Mouse (Mus musculus) lung, embryonic 16.5 days (tissue): ENCODE results near the gene P2rx7. TPM values are rescaled to one million over a fixed set of nuclear protein-coding genes. Genes with fewer than 3 reads are reported as not detected.

Experiments
- ATAC-seq: fragments of 200-750 bp; cut with Nextera tagmentation; 2 replicates; pipeline ENCODE4 v1.8.0; 2017; ENCODE audit warnings: low read depth, mild to moderate bottlenecking, moderate library complexity
- H3K27ac ChIP-seq: fragments of 300-500 bp; sonication (generic); 2 replicates; pipeline ENCODE4 v1.5.1; 2014; ENCODE audit warnings: mild to moderate bottlenecking, control low read depth, low read length
- H3K27me3 ChIP-seq: fragments of 300-500 bp; sonication (generic); 2 replicates; pipeline ENCODE4 v1.6.1; 2014; ENCODE audit warnings: low read depth, low read length, mixed read lengths; ENCODE audit not compliant: control insufficient read depth, insufficient read depth
- H3K36me3 ChIP-seq: fragments of 300-500 bp; sonication (generic); 2 replicates; pipeline ENCODE4 v1.6.1; 2014; ENCODE audit warnings: low read length; ENCODE audit not compliant: control insufficient read depth, insufficient read depth
- H3K4me1 ChIP-seq: fragments of 300-500 bp; sonication (generic); replicated peaks from 2 replicates; pipeline ENCODE4 v1.6.1; 2014; ENCODE audit warnings: low read length, mixed read lengths; ENCODE audit not compliant: control insufficient read depth, insufficient read depth
- H3K4me2 ChIP-seq: fragments of 300-500 bp; sonication (generic); 2 replicates; pipeline ENCODE4 v1.6.1; 2014; ENCODE audit warnings: low read depth, low read length, control low read depth
- H3K4me3 ChIP-seq: fragments of 300-500 bp; sonication (generic); 2 replicates; pipeline ENCODE4 v1.5.1; 2014; ENCODE audit warnings: mild to moderate bottlenecking, low read length, control low read depth
- H3K9ac ChIP-seq: fragments of 300-500 bp; sonication (generic); 2 replicates; pipeline ENCODE4 v1.6.1; 2014; ENCODE audit warnings: low read length, control low read depth
- H3K9me3 ChIP-seq: fragments of 300-500 bp; sonication (generic); 2 replicates; pipeline ENCODE4 v1.6.1; 2016; ENCODE audit warnings: low read length; ENCODE audit not compliant: control insufficient read depth
- WGBS: fragments of 180-500 bp; shearing (Covaris S2); extraction: QIAGEN DNeasy Blood & Tissue Kit; methylation state at CpG from one replicate; pipeline ENCODE4 v1.1.7; 2014; 5-methylcytosine and 5-hydroxymethylcytosine counted together
- polyA plus RNA-seq: library from polyadenylated mRNA; unstranded; fragments of >200 nt; fragmentation: Nextera tagmentation; extraction: Ambion mirVana; gene quantifications from 2 replicates; pipeline ENCODE4 v1.2.1, GENCODE M21; 2015

Gene P2rx7
- polyA plus RNA-seq, 1 experiment from 2014 or later: 4.2 TPM

DNA sequence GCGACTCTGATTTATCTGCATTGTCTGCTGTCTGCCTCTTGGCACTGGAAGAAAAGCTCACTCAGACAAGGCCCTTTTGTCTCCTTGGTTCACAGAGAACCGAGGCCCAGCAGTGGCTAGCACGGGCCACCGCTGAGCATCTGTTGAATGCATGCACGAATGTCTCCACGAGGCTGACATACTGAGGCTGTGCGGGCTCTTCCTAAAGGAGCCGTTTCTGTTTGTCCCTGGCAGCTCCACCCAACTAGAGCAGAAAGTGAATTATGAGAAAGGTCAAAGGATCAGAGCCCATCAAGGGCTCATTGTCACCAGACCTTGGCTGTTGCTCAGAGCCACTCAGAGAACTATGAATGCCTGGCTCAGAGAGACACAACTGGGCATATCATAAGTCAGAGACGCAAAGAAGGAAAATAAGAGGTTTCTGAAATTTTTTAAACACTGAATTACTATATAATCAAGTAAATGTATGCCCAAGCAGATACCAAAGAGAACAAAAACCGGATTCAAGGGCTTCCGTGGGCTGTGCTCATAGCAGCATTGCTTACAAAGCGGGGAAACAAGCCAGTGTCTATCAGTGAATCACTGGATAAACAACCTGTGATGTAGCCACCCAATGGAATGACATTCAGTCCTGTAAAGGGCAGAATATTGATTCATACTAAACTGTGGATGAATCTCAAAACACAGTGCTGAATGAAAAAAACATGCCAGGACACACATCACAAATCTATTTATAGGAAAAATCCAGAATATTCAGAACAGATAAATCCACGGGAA is 49.9 kb downstream of the P2rx7 start:
- Histone ChIP-seq H3K4me3 (no peak overlapping the region), H3K27me3 (no peaks in the 10 kb centered on the region), H3K4me1 (peaks cover under 1% of the 10 kb centered on the region), H3K9ac (no peak overlapping the region), H3K4me2 (no peak overlapping the region), H3K9me3 (no peaks in the 10 kb centered on the region), H3K27ac (no peak overlapping the region), H3K36me3 (no peaks in the 10 kb centered on the region)
- WGBS: 31% methylated on average over 13 of the region's 13 CpGs
- ATAC-seq: no peak

DNA sequence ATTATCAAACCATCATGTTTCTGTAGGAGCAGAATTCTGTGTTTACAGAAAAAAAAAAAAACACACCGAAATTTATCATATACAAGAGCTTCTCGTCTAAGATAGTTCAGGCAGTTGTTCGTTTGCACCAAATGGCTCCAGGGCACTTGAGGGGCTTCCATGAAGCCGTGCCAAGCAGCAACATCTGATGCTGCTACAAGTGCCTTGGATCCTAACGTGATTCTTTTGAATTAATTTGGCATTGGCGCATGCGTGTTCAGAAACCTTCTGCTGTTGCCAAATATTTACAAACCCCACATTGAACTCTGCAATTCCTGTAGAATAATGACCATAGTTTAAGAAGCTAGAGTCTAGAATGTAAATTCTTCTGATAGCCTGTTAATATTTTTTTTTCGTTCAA is 51.8 kb downstream of the P2rx7 start:
- no peak overlapping the region for H3K4me2 ChIP-seq
- H3K9me3 ChIP-seq: no peaks in the 10 kb centered on the region
- WGBS: 43% methylated on average over 8 of the region's 8 CpGs
- H3K9ac ChIP-seq: no peak overlapping the region
- no peak overlapping the region for H3K4me3 ChIP-seq
- no peak overlapping the region for H3K27ac ChIP-seq
- H3K27me3 ChIP-seq: no peaks in the 10 kb centered on the region
- no peaks in the 10 kb centered on the region for H3K36me3 ChIP-seq
- H3K4me1 ChIP-seq: peaks cover 2% of the 10 kb centered on the region
- ATAC-seq: no peak

GRCm38 (mm10) chr5:122698041-122698700 is 54.5 kb downstream of the P2rx7 start:
- Histone ChIP-seq H3K4me3 (no peak overlapping the region), H3K27ac (no peak overlapping the region), H3K4me1 (peaks cover 2% of the 10 kb centered on the region), H3K27me3 (no peaks in the 10 kb centered on the region), H3K9me3 (no peaks in the 10 kb centered on the region), H3K4me2 (no peak overlapping the region), H3K9ac (no peak overlapping the region), H3K36me3 (no peaks in the 10 kb centered on the region)
- 60% methylated on average over 10 of the region's 10 CpGs for WGBS
- ATAC-seq: no peak

DNA sequence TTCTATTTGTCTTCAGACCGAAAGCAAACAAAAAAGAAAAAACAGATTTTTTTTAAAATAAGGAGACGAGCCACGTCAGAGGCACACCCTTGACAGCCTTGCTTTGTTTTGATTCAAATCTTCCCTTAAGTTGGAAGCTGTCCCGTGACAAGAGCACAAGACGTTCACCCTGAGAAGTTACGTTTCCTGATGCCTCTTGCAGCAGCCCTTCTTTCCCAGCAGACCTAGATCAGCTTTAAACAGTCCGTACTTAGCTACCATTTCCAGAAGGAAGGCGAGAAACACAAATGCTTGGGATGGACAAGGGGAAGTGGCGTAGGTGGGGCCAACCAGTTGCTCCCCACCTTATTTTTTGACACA is 55.0 kb downstream of the P2rx7 start:
- H3K36me3 ChIP-seq: no peaks in the 10 kb centered on the region
- ATAC-seq: no peak
- H3K4me3 ChIP-seq: no peak overlapping the region
- no peak overlapping the region for H3K27ac ChIP-seq
- H3K27me3 ChIP-seq: no peaks in the 10 kb centered on the region
- WGBS: 37% methylated on average over 9 of the region's 9 CpGs
- no peak overlapping the region for H3K4me2 ChIP-seq
- H3K9me3 ChIP-seq: no peaks in the 10 kb centered on the region
- H3K4me1 ChIP-seq: peaks cover 2% of the 10 kb centered on the region
- H3K9ac ChIP-seq: no peak overlapping the region

DNA sequence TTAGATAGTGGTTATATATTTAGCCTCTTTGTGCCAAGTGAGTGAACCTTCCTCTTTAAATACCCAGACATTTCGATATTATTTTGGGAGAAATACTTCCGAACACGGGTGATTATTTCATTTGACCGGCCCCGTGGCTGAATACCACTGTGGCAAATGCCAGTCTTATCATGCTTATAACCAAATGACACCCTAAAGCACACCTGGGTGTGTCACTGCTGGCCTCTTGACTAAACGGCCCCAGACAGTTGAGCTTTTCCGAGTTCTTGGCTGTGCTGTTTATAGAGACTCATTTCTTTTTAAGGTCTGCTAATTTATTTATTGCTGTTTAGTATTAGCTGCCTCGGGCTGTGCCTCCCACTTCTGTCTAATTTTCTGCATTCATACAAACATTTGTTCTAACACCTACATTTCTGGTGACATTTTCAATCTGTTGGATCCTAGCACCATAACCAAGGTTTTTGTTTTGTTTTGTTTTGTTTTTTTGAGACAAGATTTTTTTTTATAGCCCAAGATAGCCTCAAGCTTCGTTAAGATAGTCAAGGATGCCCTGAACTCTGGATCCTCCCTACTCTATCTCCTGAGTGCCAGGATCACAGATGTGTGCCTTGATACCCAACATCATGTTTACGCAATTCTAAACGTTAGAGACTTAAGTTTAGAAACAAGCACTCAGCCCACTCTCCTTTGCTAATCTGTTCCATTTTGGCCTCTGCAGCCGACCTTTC is 56.6 kb downstream of the P2rx7 start:
- no peaks in the 10 kb centered on the region for H3K27me3 ChIP-seq
- WGBS: 55% methylated on average over 12 of the region's 12 CpGs
- no peak overlapping the region for H3K9ac ChIP-seq
- H3K4me3 ChIP-seq: no peak overlapping the region
- H3K4me1 ChIP-seq: peaks cover 2% of the 10 kb centered on the region
- ATAC-seq: no peak
- H3K4me2 ChIP-seq: no peak overlapping the region
- H3K36me3 ChIP-seq: no peaks in the 10 kb centered on the region
- H3K9me3 ChIP-seq: no peaks in the 10 kb centered on the region
- H3K27ac ChIP-seq: no peak overlapping the region

GRCm38 (mm10) chr5:122700837-122701212 is 57.1 kb downstream of the P2rx7 start:
- Histone ChIP-seq H3K27me3 (no peaks in the 10 kb centered on the region), H3K4me1 (peaks cover 2% of the 10 kb centered on the region), H3K4me3 (no peak overlapping the region), H3K27ac (no peak overlapping the region), H3K9ac (no peak overlapping the region), H3K36me3 (no peaks in the 10 kb centered on the region), H3K9me3 (no peaks in the 10 kb centered on the region), H3K4me2 (no peak overlapping the region)
- 12% methylated on average over 5 of the region's 5 CpGs for WGBS
- ATAC-seq: no peak

DNA sequence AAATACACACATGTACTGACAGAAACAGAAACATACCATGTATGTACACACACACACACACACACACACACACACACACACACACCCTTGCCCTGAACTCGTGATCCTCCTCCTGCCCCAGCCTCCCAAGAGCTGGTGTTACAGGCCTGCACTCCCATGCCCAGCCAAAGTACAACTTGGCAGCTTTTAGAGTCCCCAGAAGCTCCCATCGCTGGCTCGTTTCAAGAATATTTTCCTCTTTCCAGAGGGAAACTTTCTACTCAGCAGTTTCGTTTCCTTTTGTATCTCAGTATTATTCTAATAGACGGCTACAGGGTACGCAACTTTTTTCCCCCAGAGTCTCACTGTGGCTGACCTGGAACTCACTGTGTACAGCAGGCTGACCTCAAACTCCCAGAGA is 58.4 kb downstream of the P2rx7 start:
- Histone ChIP-seq H3K4me1 (peaks cover 6% of the 10 kb centered on the region), H3K9me3 (no peaks in the 10 kb centered on the region), H3K4me2 (no peak overlapping the region), H3K27me3 (no peaks in the 10 kb centered on the region), H3K27ac (no peak overlapping the region), H3K36me3 (no peaks in the 10 kb centered on the region), H3K9ac (no peak overlapping the region), H3K4me3 (no peak overlapping the region)
- ATAC-seq: no peak
- WGBS: 81% methylated on average over 6 of the region's 6 CpGs

GRCm38 (mm10) chr5:122703574-122703973 is 59.9 kb downstream of the P2rx7 start:
- no peak for ATAC-seq
- Histone ChIP-seq H3K36me3 (no peaks in the 10 kb centered on the region), H3K27me3 (no peaks in the 10 kb centered on the region), H3K27ac (no peak overlapping the region), H3K9ac (no peak overlapping the region), H3K4me2 (no peak overlapping the region), H3K4me1 (peaks cover 6% of the 10 kb centered on the region), H3K4me3 (no peak overlapping the region), H3K9me3 (no peaks in the 10 kb centered on the region)
- 69% methylated on average over 2 of the region's 2 CpGs for WGBS

GRCm38 (mm10) chr5:122704571-122704970 is 60.9 kb downstream of the P2rx7 start:
- ATAC-seq: no peak
- no peaks in the 10 kb centered on the region for H3K36me3 ChIP-seq
- H3K4me1 ChIP-seq: peaks cover 3% of the 10 kb centered on the region
- H3K4me2 ChIP-seq: no peak overlapping the region
- no peaks in the 10 kb centered on the region for H3K27me3 ChIP-seq
- no peak overlapping the region for H3K27ac ChIP-seq
- H3K4me3 ChIP-seq: no peak overlapping the region
- no peaks in the 10 kb centered on the region for H3K9me3 ChIP-seq
- no peak overlapping the region for H3K9ac ChIP-seq
- WGBS: 80% methylated on average over 4 of the region's 4 CpGs
